Mouse (Mus musculus): ENCODE measurements around the gene Lsm7. TPM values are rescaled to one million over a fixed set of nuclear protein-coding genes. Genes with fewer than 3 reads are reported as not detected.

The Lsm7 gene
- 201 and 218 TPM in 2 replicates for polyA plus RNA-seq (2014; fragmentation: Nextera tagmentation; extraction: Ambion mirVana)

DNA sequence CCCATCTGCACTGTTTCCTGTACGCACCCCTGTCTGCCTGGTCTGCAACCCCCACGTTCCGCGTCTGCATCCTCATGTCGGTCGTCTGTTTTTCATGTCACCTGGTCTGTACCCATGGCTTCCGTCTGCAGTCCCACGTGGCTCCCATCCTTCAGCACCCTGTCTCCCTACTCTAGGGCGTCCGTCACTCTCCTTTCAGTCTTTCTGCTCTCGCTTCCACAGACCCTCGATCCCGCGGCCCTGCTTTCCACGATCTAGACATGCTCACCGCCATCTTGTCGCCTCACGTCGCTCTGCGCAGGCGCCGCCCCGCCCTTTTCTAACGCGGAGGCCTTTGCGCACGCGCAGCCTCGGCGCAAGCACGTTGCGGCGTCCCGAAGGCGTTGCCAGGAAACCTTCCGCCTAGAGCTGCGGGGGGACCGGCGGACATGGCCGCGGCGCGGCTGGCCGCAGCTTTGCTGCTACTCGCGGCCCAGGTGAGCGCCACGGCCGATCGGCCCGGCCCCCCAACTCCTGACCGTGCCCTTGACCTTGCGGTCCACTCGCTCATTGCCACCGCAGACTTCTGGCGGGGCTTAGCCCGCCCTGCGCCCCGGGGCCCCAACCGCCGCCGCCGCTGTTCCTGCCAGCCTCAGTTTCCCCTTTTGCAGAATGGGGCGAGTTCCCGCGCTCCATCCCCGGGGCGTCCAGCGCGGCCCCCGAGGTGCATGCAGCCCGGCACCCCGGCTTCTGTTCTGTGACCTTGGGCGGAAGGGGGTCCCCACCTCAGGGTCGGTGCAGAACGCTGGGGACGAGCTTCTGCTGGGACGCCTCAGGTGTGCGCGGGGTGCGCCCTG is at the start of gene Lsm7, which contains the start of gene Sppl2b:
Gene Lsm7 (minus strand): TSS at position 297 of the 836 bp plus-strand sequence.
Gene Sppl2b (plus strand): TSS at position 363 of the 836 bp plus-strand sequence.
- under 1% methylated on average over 81 of the region's 81 CpGs for WGBS (ENCODE audit: insufficient replicate concordance)
- peak within 1 kb of the TSS; percentile 96 for H3K4me3 ChIP-seq (ENCODE audit: low read depth, low read length)
- peak within 1 kb of the TSS; percentile 57 for H3K27ac ChIP-seq (ENCODE audit: low read depth, low read length)
- ATAC-seq (replicated peaks; ENCODE audit: insufficient number of reproducible peaks, low FRiP score, low TSS enrichment) = peak; percentile 62
- peak within 1 kb of the TSS; percentile 96 for H3K9ac ChIP-seq (ENCODE audit: low read depth, low read length)
- H3K27me3 ChIP-seq (ENCODE audit: control insufficient read depth, insufficient read depth, low read length) = no peaks in the 10 kb centered on the region
- peaks cover 18% of the 10 kb centered on the region for H3K4me1 ChIP-seq (ENCODE audit: control insufficient read depth, insufficient read depth, low read length)
- H3K9me3 ChIP-seq (replicated peaks; ENCODE audit: control insufficient read depth, low read length) = no peaks in the 10 kb centered on the region
- peaks cover 13% of the 10 kb centered on the region for H3K36me3 ChIP-seq (ENCODE audit: control insufficient read depth, insufficient read depth, low read length)
- peak within 1 kb of the TSS; percentile 100 for H3K4me2 ChIP-seq

DNA sequence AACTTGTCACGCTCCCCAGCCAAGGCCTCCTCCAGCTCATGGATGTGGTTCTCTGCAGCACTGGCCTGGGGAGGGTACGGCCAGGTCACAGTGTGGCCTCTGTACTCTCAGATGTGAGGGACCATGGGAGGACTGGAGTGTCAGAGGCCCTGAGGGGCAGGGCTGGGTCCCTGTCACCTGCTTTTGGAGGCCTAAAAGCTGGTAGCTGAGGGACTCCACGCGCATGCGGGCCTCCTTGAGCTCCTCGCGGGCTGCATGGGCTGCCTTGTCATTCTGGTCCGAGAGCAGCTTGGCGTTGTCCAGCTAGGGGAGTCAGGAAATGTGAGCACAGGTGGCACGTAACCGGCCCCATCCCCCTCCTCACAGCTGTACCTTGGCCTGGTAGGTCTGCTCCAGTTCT is 49.7 kb upstream of the Lsm7 start:
- Histone ChIP-seq H3K4me1 (ENCODE audit: control insufficient read depth, insufficient read depth, low read length) (peaks cover 3% of the 10 kb centered on the region), H3K27me3 (ENCODE audit: control insufficient read depth, insufficient read depth, low read length) (no peaks in the 10 kb centered on the region), H3K27ac (ENCODE audit: low read depth, low read length) (no peak overlapping the region), H3K4me2 (no peak overlapping the region), H3K4me3 (ENCODE audit: low read depth, low read length) (no peak overlapping the region), H3K9ac (ENCODE audit: low read depth, low read length) (no peak overlapping the region), H3K9me3 (replicated peaks; ENCODE audit: control insufficient read depth, low read length) (no peaks in the 10 kb centered on the region), H3K36me3 (ENCODE audit: control insufficient read depth, insufficient read depth, low read length) (peaks cover 41% of the 10 kb centered on the region)
- WGBS (ENCODE audit: insufficient replicate concordance) = 87% methylated on average over 11 of the region's 11 CpGs
- no peak for ATAC-seq (replicated peaks; ENCODE audit: insufficient number of reproducible peaks, low FRiP score, low TSS enrichment)

DNA sequence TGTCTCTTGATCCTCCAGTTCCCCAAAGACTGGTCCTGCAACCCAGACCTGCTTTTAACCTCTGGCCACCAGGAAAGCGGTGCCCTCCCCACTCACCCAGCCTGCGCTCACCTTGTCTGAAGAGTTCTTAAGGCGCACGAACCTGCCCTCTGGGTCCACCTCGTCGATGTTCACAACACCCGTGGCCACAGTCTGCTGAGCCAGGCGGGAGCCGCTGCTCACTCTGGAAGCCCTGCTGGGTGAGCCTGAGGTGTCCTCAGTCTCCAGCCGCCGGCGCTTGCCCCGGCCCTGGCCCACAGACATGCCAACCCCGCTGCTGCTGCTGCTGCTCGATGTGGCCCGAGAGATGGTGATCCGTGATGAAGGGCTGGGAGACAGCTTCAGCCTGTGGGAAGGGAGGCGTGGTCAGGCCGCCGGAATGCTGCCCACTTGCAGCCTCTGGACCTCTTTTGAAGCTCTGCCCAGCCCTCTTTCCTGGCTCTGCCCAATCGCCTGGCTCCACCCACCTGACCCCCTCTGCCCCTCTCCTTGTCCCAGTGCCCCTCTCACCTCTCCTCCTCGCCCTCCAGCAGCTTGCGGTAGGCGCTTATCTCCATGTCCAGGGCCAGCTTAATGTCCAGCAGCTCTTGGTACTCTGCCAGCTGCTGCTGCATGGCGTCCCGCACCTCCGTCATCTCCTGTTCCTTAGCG is 49.1 kb upstream of the Lsm7 start:
- WGBS (ENCODE audit: insufficient replicate concordance) = 78% methylated on average over 28 of the region's 28 CpGs
- Histone ChIP-seq H3K4me1 (ENCODE audit: control insufficient read depth, insufficient read depth, low read length) (peaks cover 8% of the 10 kb centered on the region), H3K4me2 (no peak overlapping the region), H3K27me3 (ENCODE audit: control insufficient read depth, insufficient read depth, low read length) (no peaks in the 10 kb centered on the region), H3K27ac (ENCODE audit: low read depth, low read length) (no peak overlapping the region), H3K9me3 (replicated peaks; ENCODE audit: control insufficient read depth, low read length) (no peaks in the 10 kb centered on the region), H3K9ac (ENCODE audit: low read depth, low read length) (no peak overlapping the region), H3K4me3 (ENCODE audit: low read depth, low read length) (no peak overlapping the region), H3K36me3 (ENCODE audit: control insufficient read depth, insufficient read depth, low read length) (peaks cover 36% of the 10 kb centered on the region)
- ATAC-seq (replicated peaks; ENCODE audit: insufficient number of reproducible peaks, low FRiP score, low TSS enrichment) = no peak

DNA sequence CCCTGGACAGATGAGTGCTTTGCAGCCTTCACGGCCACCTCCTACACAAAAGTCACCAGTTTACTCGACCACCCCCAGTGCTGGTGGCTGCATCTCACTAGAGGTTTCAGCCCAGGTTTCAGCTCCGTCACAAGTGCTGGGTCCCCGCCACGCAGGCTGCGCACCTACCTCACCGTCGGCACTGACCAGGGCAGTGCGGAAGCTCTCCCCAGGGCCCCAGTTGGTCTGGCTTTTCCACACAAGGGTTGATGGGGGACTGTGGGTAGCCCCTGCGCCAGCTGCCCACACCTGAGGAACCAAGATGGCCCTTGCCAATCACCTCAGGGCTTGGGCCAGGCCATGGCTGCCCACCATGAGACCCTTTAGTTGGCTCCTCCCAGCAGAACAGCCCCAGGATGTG is 48.3 kb upstream of the Lsm7 start:
- H3K4me1 ChIP-seq (ENCODE audit: control insufficient read depth, insufficient read depth, low read length) = peaks cover 8% of the 10 kb centered on the region
- H3K4me3 ChIP-seq (ENCODE audit: low read depth, low read length) = no peak overlapping the region
- no peak overlapping the region for H3K27ac ChIP-seq (ENCODE audit: low read depth, low read length)
- H3K4me2 ChIP-seq = no peak overlapping the region
- 87% methylated on average over 10 of the region's 10 CpGs for WGBS (ENCODE audit: insufficient replicate concordance)
- H3K27me3 ChIP-seq (ENCODE audit: control insufficient read depth, insufficient read depth, low read length) = no peaks in the 10 kb centered on the region; the same call in 1 of the 2 replicates
- H3K36me3 ChIP-seq (ENCODE audit: control insufficient read depth, insufficient read depth, low read length) = peaks cover 32% of the 10 kb centered on the region
- no peaks in the 10 kb centered on the region for H3K9me3 ChIP-seq (replicated peaks; ENCODE audit: control insufficient read depth, low read length)
- H3K9ac ChIP-seq (ENCODE audit: low read depth, low read length) = no peak overlapping the region
- no peak for ATAC-seq (replicated peaks; ENCODE audit: insufficient number of reproducible peaks, low FRiP score, low TSS enrichment)

DNA sequence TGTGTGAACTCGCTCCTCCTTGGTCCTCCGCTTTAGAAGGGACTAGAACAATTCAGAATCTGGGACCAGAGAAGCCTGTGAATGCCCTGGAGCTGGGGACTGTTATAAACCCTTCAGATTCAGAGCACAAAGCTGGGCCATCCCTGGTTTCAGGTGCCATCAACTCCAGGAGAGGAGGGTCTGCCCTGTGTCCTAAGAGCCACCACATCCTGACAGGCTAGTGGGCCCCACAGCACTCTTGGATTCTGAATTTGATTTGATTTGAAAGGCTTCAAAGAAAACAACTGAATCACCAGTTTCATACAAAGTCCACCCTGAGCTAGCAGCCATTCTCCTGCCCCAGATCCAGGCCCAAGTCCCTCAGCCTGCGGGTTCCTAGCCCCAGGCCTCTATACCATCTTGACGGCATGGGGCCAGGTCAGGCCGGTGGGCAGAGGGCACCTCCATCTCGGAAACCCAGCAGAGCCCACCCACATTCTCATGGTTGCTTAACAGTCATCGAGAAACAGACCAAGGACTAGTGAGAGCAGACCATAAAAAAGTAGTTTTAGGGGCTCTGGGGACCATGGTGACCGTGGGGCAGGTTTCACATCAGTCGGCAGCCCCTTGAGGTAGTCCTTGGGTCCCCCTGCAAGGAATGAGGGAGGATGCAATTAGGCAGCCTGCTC is 47.4 kb upstream of the Lsm7 start:
- H3K27me3 ChIP-seq (ENCODE audit: control insufficient read depth, insufficient read depth, low read length) = peaks cover 4% of the 10 kb centered on the region; the same call in 1 of the 2 replicates
- ATAC-seq (replicated peaks; ENCODE audit: insufficient number of reproducible peaks, low FRiP score, low TSS enrichment) = no peak
- H3K36me3 ChIP-seq (ENCODE audit: control insufficient read depth, insufficient read depth, low read length) = peaks cover 32% of the 10 kb centered on the region

DNA sequence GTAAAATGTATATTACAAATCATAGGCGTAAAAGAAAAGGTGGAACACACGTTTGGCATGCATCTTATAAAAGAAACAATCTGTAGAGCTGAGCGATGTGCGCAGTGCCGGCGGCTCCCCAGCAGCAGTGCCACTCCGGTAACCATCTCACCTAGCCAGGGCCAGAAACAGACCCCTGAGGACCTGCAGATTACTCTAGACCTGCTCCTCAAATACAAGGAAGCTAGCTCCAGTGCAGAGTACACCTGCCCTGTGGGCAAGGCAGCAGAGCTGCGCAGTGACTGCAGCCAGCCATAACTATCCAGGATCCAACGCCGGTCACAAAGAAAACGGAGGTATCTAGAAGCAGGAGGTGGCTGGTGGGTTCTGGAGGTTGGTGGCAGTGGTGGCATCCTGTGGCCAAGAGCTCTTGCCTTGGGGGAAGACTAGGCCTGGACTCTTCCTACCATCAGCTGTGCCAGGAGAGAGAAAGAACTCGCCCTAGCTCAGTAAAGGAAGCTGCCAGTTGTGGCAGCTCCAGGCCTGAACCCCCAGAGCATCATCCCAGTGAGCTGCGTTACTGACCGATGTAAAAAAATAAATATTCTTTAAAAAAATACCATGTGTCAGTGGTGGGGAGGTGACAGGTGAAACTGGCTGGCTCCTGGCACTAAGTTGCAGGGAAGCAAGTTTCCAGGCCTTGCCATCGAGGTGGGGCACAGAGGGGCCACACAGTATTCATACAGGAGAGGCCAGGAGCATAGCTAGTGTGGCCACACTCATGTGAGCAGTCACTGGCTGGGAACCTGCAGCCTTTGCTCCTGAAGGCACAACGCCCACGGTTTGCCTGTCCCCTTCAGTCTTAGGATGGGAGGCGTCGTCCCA is 46.6 kb upstream of the Lsm7 start:
- 87% methylated on average over 19 of the region's 19 CpGs for WGBS (ENCODE audit: insufficient replicate concordance)
- Histone ChIP-seq H3K4me1 (ENCODE audit: control insufficient read depth, insufficient read depth, low read length) (peaks cover 15% of the 10 kb centered on the region), H3K4me3 (ENCODE audit: low read depth, low read length) (no peak overlapping the region), H3K4me2 (peak overlapping the region; percentile 49), H3K9ac (ENCODE audit: low read depth, low read length) (no peak overlapping the region), H3K27ac (ENCODE audit: low read depth, low read length) (peak overlapping the region; percentile 63; the same call in 1 of the 2 replicates), H3K27me3 (ENCODE audit: control insufficient read depth, insufficient read depth, low read length) (peaks cover 4% of the 10 kb centered on the region; the same call in 1 of the 2 replicates), H3K9me3 (replicated peaks; ENCODE audit: control insufficient read depth, low read length) (no peaks in the 10 kb centered on the region), H3K36me3 (ENCODE audit: control insufficient read depth, insufficient read depth, low read length) (peaks cover 28% of the 10 kb centered on the region)
- ATAC-seq (replicated peaks; ENCODE audit: insufficient number of reproducible peaks, low FRiP score, low TSS enrichment) = no peak

More for the DNA sequence above, 47.4 kb upstream of the Lsm7 start:
- H3K4me2 ChIP-seq = no peak overlapping the region
- peaks cover 15% of the 10 kb centered on the region for H3K4me1 ChIP-seq (ENCODE audit: control insufficient read depth, insufficient read depth, low read length)
- H3K27ac ChIP-seq (ENCODE audit: low read depth, low read length) = no peak overlapping the region
- WGBS (ENCODE audit: insufficient replicate concordance) = 94% methylated on average over 9 of the region's 9 CpGs
- no peak overlapping the region for H3K9ac ChIP-seq (ENCODE audit: low read depth, low read length)
- H3K4me3 ChIP-seq (ENCODE audit: low read depth, low read length) = no peak overlapping the region
- H3K9me3 ChIP-seq (replicated peaks; ENCODE audit: control insufficient read depth, low read length) = no peaks in the 10 kb centered on the region

DNA sequence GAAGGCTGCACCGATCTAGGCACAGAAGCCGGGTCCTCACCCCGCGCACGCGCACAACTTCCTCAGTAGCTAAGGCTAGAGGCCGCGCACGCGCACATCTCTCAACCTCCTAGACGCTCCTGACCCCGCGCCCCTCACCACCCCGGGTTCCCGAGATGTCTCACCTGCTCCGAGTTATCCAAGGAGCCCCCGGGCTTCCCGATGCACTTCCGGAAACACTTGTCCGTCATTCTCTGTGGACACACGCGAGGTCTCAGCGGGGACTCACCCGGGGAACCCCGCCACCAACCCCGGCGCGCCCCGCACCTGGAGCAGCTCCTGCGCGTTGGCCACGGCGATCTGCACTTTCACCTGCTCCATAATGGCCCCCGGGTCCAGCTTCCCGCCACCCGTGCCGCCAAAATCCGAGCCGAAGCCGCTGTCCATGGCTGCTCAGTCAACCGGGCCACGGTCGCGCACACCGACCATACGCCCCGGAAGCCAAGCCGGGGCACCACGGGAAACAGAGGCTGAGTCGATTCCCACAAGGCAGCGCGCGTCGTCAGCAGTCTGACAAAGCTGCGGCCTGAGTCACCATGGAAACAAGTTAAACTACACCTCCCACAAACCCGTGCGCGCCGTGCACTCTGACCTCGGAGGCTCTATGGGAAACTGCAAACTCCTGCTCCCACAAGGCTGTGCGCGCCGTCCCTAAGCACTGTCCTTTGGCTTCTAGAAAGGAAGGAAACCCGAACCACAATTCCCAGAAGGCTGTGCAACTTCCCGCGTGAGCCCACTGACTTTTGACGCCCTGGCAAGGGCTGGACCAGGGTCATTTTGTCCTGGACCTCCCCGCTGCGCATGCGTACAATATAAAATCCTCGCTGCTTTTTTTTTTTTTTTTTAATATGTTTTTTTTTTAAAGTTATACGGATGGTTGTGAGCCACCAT is 45.6 kb upstream of the Lsm7 start, which contains the start of gene Timm13:
Gene Timm13 (minus strand): TSS at position 652 of the 930 bp plus-strand sequence.
- Histone ChIP-seq H3K9me3 (replicated peaks; ENCODE audit: control insufficient read depth, low read length) (no peaks in the 10 kb centered on the region), H3K4me1 (ENCODE audit: control insufficient read depth, insufficient read depth, low read length) (peaks cover 15% of the 10 kb centered on the region), H3K36me3 (ENCODE audit: control insufficient read depth, insufficient read depth, low read length) (peaks cover 21% of the 10 kb centered on the region), H3K4me2 (peak within 1 kb of the TSS; percentile 98), H3K27me3 (ENCODE audit: control insufficient read depth, insufficient read depth, low read length) (peaks cover 4% of the 10 kb centered on the region; the same call in 1 of the 2 replicates), H3K4me3 (ENCODE audit: low read depth, low read length) (peak within 1 kb of the TSS; percentile 86), H3K9ac (ENCODE audit: low read depth, low read length) (peak within 1 kb of the TSS; percentile 85), H3K27ac (ENCODE audit: low read depth, low read length) (peak within 1 kb of the TSS; percentile 69)
- peak; percentile 91 for ATAC-seq (replicated peaks; ENCODE audit: insufficient number of reproducible peaks, low FRiP score, low TSS enrichment)
- WGBS (ENCODE audit: insufficient replicate concordance) = under 1% methylated on average over 72 of the region's 72 CpGs

Data from heart, embryonic 11.5 days (tissue).